Mouse (Mus musculus): ENCODE data around the gene Susd6.

Susd6 gene

DNA sequence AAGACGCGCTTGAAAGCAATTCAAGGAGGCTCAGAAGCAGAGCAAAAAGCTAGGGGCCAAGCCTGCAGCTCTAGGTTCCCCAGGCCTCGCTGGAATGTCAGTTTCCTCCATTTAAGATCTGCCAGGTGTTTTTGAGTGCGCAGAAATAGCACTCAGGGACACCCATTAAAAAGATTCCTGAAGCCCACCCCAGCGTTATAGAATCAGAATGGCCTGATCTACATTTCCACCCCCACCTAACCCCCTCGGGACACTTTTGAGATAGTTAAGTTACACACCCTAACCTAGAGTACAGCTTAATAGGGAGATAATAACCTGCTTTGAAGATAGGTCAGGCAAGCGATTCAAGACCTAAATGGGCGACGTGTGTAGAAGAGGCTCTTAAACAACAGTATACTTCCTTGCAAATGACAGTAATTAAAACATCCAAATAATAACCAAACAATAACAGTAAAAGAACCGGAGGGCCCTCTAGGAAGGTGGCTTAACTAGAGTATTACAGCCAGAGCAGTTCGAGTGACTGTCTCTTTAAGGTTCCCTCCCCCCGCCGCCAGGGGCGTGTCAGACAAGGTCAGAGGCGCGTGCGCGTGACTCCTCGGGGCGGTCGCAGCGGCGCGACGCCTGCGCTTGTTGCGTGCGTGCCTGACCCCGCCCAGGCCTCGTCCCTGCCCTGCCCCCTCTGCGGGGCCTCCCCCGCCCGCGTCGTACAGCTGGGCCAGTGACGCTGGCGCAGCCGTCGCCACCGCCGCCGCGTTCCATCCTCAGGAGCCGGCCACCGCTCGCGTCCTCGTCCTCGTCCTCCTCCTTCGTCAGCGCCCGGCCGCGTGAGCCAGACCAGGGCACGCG is at the start of gene Susd6:
TSS of gene Susd6 (plus strand) at position 662 of the 846 bp plus-strand sequence.
- DNase-seq: peak; percentile 99

DNA sequence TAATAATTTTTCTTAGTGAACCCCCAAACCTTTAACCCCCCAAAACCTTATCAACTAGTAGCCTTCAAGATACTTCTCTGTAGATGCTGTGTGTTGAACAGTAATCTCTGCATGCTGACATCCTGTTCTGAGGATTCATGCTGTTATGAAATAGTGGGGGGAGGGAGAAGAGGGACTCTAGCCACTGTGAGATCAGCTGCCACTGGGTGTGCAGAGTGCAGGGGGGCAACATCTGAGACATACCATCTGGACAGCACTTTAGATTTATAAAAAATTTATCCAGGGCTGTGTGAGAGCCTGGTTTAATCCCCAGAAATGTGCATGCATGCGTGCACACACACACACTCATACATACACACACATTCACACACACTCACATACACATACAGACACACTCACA is 45.7 kb upstream of the Susd6 start:
- no peak for DNase-seq

DNA sequence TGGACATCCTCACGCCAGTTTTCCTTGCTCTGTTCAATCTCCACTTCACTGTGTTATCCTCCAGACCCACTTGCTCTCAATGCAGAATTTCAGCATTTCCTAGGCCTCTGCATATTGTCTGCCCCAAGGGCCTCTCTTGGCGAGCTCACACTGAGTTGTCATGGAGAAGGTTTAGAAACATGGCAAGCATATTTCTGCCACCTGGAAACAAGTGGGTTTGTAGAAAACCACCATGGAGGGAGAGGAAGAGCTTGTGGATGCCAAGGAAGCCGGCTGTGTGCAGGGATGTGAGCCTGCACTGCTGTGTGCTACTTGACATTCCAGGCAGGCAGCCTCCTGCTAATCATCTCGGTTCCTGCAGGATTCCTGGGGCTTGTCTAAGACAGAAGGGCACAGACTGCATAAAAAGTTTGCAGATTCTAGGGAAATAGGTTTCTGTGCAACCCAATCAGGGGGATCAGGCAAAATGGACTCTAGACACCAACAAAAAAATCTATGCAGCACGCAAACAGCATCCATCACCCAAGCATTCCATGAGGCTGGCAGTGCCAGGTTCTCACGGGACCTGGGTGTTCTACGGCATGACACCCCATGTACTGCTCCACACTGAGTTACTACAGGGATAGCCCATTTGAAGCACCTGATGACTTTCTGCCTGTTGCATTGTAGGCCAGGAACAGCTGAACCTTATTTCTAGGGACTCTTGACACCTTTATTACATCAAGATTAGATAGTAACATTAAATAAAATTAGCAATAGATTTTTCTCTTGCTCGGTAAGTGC is 44.1 kb upstream of the Susd6 start:
- DNase-seq: no peak

DNA sequence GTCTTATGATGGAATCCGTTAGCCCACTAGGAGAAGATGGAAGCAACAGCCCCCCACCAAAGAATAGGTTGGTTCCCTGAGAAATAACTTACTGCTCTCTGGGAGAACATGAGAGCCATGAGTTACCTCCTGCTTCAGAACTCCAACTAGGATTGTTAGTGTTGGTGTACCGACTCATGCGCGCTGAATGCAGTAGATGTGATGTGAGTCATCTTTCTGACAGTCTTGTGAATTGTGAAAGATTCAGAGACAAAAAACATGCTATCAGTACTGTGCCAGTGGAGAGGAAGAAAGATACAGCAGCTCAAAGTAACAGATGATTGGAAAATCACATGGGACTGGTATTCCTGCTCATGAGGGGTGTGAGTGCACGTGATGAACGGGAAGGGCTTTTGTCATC is 38.8 kb upstream of the Susd6 start:
- no peak for DNase-seq

DNA sequence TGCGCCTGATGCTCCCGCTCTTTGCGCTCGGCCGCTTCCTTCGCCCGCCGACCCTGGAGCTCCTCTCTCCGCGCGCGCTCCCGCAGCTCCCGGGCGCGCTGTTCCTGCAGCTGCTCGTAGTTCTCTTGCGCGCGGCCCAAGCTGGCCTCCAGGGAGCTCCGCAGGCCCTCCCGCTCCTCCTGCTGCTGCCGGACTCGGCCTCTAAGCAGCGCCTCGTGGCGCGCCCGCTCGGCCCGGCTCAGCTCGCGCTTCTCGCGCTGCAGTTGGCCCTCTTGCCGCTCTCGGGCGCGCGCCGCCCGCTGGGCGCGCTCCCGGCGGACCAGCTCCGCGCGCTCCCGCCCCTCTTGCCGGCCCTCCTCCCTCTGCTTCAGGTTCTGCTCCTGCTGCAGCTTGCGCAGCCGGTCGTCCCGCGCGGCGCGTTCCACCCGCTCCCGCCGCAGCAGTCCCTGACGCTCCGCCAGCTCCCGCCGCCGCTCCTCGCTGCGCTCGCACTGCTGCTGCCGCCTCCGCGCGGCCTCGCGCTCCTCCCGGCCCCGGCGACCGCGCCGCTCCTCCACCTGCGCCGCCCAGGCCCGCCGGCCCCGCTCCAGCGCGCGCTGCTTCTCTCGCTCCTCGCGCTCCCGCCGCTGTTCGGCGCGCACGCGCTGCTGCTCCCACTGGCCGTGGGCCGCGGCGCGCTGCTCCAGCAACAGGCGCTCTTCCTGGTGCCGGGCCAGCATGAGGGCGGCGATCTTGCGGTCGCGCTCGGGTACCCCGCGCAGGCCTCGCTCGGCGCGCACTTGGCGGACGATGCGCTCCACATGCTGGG is 32.4 kb upstream of the Susd6 start:
- peak; percentile 75 to 89 for DNase-seq

DNA sequence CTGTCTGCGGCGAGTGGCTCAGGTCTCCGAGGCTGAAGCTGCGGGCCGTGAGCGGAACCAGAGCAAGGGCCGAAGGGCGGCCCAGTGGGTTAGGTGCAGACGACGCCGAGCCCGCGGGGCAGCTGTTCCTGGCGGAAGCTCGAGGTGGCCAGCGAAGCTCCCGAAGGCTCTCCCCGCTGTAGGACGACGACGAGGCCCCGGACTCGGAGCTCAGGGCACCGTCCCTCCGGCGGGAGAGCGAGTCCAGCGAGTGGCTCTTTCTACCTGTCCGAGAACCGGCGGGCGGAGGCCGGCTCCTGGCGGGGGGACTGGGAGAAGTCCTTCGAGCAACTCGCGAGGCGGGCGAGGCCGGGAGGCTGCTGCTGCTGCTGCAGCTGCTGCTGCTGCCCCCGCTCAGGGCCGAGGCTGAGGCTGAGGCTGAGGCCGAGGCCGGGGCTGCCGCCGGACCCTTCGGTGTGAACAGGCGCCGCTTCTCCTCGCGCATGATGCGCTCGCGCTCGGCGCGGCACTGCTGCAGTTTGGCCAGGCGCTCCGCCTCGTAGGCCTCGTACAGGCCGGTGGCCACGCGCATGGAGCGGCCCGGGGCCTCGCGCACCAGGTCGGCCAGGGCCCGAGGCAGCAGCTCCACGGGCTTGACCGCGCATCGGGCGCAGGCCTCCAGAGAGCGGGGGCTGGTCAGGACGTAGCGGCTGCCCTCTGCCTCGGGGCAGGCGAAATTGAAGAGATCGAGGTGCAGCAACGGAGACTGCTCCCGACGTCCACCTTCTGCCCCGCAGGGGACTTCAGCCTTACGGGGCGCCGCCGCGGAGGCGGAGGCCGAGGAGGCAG is 31.5 kb upstream of the Susd6 start:
- peak in 1 of 2 experiments; percentile 45 for DNase-seq

DNA sequence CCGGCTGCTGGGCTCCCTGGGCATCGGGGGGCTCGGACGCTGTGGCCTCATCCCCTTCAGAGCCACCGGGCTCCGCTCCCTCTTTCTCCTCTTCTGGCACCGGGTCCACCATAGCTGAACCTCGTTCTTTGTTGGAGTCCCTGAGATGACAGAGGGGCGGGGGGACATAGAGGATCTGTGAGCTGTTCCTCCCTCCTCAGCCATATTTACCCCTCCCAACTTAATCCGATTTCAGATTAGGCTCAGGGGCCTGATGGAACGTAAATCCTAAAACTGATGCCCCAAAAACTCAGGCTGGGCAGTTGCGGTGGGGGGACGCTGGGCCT is 31.0 kb upstream of the Susd6 start:
- no peak for DNase-seq

DNA sequence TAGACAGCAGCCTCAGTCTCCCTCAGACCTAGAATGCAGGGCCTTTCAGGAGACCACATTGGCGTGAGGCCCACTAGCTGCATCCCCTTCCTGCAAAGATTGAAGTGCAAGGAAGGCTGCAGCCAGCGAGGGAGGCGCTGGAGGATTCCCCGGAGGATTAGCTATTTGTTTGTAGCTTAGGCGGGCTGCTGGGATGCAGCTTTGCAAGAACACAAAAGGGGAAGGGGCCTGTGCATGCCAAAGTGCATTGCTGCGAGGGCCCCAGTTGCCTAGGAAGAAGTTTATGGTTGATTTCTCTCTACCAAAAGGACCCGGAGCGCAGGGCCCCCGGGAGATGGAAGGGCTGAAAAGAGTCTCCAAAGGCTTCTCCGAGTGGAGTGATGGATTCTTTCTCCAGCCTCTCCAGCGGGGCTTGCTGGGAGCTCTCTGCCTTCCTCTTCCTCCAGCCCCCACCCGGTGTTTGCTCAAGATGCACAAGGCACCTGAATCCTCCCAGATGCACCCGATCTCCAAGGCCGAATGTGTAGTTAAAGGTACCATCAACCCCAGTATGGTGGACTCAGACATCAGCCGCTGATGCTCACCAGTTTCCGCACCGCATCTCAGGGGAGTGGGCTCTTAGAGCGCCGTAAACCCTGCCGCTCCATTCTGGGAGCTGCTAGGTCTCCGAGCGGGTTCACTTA is 30.5 kb upstream of the Susd6 start:
- no peak for DNase-seq

DNA sequence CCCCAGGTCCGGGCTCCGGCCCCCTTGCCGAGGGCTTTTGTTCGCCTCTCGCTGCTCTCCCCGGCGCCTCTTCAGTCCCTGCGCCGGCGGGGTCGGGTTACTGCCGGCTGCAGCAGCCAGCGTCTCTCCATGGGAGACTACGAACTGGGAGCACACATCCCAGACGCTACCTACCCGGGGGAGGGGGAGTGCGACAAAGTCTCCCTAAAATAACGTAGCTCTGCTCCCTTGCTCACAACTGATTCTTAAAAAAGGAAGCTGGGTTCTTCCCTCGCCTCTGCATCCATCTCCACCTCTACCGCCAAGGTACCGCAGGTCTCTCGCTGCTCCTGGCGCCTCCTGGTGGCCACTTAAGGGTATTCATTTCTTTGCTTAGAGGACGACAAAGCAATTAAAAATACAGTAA is 29.9 kb upstream of the Susd6 start, which contains the start of gene Ccdc177:
TSS of gene Ccdc177 (minus strand) at position 292 of the 406 bp plus-strand sequence.
- peak; percentile 81 to 87 for DNase-seq

DNA sequence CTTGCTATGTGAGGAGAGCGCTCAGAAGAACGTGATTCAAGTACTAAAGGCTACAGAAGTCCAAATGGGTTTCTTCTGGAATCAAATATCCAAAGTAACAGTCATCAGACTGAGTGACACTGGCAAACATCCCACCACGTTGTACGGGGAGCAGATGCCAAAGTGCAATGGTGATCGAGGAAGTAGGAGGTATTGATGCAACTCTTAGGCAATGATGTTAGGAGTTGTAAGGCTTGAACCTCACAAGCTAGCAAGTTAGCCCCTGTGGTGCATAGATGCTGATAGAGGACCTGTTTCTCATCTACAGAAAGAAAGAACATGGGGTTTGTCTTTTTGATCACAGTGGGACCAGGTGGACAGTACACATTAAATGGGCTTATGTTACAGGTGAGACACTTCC is 27.3 kb upstream of the Susd6 start:
- DNase-seq: no peak

DNA sequence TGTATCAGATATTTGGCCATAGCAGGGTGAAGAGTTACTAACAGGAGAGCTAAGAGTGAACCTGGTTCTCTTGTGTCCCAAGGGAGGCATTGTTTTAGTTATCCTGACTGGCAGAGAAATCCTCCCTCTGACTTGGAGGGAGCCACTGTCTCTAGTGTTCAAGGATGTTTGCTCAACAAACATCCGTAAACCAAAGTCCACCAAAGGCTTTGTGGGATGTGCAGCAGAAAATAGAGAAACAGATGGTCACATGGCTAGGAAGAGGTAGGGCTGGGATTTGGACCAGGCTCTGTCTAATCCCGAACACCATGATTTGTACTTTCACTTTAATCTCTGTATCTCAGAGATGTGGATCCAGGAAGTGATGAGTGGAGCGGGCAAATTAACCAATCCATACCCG is 26.2 kb upstream of the Susd6 start:
- DNase-seq: no peak

DNA sequence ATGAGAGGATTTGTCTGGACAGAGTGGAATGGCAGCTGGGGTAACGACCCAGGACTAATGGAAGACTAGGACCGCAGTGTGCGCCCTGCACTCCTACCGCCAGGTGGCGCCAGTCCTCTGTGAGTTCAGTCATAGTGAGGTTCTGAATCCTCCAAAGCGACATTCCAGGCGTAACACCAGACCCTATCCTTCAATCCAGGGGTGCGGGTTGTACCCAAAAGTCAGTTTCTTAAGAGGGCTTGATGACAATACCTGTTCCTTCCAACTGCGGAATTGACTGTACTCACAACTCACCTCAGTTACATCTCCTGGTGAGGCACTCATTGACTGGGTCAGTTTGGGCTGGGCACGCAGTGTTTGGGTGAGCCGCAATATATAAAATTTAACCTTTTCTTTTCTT is 20.6 kb upstream of the Susd6 start:
- peak; percentile 80 to 88 for DNase-seq

DNA sequence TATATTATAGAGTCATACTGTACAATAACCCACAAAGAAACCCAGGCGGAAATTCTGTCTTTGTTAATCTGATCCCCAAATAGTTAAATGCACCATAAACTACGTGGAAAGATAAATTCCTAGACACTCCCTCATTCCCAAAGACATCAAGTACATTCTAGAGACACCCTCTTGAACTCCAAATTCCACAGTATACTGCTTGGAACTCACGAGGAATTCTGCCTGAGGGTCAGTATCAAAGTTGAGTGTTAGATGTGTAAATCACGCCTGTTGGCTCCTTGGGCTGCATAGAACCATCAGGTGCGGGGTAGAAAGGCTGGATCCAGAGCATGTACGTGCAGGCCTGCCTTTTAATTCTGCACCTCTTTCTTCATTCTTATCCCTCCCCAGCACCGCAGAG is 15.5 kb upstream of the Susd6 start:
- no peak for DNase-seq

DNA sequence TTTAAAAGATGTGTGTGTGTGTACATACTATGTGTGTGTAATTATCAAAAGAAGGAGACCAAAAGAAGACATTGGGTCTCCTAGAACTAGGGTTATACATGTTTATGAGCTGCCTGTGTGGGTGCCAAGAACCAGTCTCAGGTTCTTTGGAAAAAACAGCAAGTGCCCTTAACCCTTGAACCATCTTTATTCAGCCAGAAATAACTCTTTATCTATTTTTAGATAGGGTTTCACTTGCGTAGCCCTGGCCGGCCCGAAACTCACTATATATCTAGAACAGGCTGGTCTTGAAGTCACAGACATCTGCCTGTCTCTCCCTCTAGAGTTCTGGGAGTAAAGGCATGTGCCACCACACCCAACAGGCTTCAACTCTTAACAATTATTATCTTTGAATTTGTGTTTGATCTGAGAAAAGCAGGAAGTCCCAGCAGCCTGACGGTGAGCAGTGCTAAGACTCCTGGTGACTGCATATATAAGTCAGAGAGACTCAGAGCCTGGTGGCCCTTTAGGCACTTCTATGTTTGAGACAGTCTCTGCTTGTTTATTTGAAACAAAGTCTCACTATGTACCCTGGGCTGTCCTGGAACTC is 14.2 kb upstream of the Susd6 start:
- DNase-seq: no peak

DNA sequence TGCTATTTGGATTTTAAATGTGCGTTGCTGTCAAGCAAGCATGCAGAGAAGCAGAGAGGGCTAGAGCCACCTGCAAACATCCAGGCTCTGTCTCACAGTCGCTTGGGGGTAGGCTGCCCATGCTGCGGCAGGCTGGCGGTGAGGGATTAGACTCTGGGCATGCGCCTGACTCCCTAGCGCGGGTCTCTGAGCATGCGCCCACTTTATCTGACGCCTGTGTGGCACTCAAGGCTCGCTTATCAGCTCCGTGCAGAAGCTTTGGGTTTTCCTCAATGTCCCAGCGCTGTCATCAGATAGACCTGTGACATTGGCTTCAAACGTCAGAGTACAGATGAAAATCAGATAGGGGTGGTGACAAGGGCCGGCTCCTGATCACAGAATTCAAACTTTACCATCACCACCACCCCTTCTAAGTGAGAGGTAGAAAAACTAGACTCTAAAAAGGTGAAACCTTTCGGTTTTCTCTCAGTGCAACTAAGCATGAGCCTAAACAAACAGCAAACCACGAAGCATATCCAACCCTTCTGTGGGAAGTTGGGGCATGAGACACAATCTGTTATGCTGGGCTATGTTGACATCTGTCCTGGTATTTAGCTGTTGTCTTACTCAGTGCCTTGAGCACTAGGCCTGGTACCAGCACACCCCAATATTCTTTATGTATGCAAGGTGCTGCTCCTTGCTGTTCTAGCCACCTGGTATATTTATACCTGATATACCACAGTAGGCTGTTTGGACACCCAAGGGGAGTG is 11.9 kb upstream of the Susd6 start:
- DNase-seq: no peak

DNA sequence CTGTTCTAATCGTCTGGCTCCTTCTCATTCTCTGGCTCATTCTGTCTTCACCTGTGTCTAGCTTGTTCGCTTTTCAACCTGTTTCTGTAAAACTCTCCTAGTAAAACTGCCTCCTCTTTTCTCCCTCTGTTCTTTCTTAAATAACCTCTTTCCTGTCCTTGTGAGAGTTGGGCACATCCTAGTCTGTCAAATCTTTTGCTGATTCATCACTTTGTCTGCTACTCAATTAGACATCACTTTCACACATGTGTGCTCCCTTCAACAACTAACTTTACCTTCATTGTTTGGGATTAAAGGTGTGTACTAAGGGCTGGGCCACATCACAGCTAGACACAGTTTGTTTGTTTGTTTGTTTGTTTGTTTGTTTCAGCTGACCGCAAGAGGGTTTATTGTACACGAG is 10.6 kb upstream of the Susd6 start:
- DNase-seq: no peak

DNA sequence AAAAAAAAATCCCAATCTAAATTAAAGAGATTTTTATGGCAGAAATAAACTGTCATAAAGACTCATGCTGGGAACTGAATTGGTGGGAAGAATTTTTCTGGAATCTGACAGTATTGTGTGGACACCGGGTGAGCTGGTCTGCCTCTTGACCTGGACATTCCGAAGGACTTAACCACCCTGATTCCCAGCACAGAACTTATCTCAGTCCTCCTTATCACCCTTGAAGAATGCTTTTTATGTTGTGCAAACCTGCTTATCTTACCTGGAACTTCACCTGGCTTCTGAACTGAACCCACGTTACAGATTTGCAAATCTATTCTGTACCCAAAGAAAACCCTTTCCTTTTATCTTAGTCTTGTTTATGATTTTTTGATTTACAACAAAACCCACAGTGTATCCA is 8.1 kb upstream of the Susd6 start:
- DNase-seq: no peak

DNA sequence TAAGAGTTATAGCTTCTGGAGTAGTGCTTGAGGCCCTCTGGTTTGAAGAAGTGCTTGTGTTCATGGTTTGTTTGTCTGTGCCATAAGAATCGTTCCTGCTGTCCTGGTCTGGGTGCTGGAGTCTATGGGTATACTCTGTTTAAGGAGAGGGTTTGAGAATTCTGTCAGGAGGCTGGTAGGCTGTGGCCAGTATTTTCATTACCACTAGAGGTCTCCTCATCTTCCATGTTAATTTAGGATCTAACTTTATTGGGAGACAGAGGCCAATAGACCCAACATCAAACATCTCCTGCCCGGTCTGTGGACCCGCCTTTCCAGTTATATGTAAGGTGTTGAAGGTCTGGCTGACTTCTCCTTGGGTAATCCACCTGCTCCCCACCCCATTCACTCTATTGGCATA is 7.4 kb upstream of the Susd6 start:
- DNase-seq: no peak

DNA sequence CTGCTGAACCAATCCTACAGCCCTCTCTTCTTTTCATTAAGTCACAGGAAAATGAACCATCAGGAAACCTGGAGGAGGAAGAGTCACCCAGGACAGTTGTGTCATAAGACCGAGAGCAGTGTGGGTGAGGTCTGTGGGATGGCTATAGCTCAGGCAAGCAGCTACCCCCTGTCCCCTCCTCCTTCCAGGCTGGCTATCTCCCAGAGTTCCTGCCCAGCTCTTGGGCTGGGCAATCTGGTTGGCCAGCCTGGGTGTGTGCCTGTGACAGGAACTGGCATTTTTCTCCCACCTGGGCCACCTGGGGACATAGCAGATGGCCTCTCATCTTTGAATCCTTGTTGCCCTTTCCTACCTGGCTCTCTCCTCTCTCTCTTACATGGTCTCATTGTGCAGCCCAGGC is 6.4 kb upstream of the Susd6 start:
- DNase-seq: no peak

DNA sequence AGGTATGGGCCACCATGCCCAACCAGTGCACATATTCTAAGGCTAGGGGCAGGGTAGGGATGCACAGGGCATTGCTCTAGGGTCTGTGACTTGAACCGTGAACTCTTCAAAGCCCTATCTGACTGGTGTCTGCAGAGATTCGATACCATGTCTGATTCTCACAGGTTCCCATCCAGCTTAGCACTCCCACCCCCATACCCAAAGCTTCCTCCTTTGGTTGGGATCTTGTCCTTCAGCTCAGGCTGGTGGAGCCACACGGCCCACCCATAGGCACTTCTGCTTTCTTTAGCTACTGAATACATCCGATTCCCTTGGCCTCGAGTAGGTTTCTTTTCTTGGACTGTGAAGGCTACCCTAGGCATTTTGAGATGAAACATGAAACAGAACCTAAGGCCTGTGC is 5.3 kb upstream of the Susd6 start:
- DNase-seq: no peak

DNA sequence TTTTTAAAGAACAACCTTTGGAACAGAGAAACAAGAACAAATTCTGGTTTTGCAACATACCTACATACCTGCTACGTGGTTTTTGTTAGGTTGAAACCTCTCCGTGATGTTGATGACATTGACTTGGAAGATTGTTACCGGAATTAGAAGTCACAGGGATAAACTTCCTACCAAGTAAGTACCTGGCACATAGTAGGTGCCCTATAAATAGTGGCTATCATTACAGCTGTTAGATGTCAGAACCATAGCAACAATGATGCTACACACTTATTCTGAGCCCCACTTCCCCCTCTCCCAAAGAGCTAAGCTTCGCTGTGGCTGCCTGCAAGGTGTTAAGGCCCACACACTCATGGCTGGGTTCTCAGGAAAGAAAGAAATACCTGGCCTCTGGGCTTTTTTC is 4.7 kb upstream of the Susd6 start:
- DNase-seq: no peak
